Mouse (Mus musculus) ES-Bruce4 (cell line): ENCODE measurements around the gene Uprt.

Source experiments
- CTCF ChIP-seq: IDR thresholded peaks from one replicate; pipeline ENCODE4 v1.8.1; 2011; ENCODE audit warnings: low read depth, low read length
- EP300 ChIP-seq: IDR thresholded peaks from 2 replicates; pipeline ENCODE4 v1.6.1; 2011; ENCODE audit warnings: low read depth, low read length; ENCODE audit not compliant: insufficient read depth

DNA sequence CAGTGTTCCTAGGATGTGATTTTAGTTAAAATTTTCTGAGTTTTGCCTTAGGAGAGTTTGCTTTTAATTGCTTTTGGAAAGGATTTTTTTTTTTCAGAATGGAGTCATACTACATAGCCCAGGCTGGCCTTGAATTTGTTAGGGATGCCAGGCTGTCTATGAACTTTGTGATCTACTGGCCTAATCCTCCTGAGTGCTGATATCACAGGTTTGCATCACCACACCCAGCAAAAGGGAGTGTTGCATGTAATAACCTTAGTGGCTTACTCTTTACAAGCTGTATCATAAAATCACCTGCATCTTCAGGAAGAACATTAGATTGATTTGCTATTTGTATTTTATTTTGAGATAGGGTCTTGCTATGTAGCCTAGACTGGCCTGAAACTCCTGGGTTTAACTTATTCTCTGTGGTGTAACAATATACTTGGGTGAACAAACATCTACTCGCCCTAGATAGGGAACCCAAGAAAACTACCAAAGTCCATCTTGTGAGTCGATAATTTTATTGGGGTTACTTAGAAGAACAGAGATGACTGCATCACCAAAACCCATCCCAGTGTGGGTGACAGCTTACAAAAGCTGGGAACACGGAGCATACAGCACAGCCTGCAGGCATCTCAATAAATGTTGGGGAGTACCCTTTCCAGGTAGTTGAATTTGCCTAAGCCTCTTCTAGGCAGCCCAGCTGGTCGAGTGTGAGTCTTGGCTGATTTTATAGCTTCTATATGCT lies 7.2 kb downstream of the Uprt start:
- no peak for TF ChIP-seq EP300
- TF ChIP-seq CTCF: no peak
